Mouse (Mus musculus): ENCODE measurements around the gene Efna4.

GRCm38 (mm10) chr3:89347916-89348315 lies 10.1 kb upstream of the Efna4 start:
- TF ChIP-seq CTCF (IDR thresholded peaks at IDR 0.05; ENCODE audit: low read depth) (no peak), EP300 (IDR thresholded peaks at IDR 0.05; ENCODE audit: low read depth) (no peak)

Measured in liver, postnatal 0 days (tissue).